Mouse (Mus musculus): Measurements from ENCODE around the gene Orai2.

DNA sequence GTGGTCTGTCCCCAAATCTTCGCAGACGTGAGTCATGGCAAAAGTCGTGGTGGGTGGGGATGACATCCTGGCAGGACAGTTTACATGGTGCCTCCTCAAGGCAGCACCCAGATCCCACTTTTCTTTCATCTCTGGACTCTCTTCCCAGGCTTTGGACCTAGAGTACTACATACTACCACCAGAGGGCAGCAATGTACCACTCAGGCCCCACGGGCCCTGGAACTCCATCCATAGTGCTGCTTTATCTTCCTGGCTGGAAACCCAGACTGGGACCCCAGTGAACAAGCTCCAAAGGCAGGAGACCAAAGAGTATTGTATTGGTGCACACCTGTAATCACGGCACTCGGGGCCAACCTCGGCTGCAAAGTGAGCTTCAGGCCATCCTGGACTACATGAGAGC, 31.3 kb upstream of the Orai2 start:
- TF ChIP-seq CTCF (IDR thresholded peaks at IDR 0.05; ENCODE audit: control insufficient read depth, insufficient read depth, insufficient read length) (peak; percentile 48), MYOG (IDR thresholded peaks at IDR 0.05; ENCODE audit: control insufficient read depth, extremely low read depth, insufficient read length) (no peak), MAX (IDR thresholded peaks at IDR 0.05) (no peak), USF1 (IDR thresholded peaks at IDR 0.05; ENCODE audit: low read depth) (no peak), CEBPB (IDR thresholded peaks at IDR 0.05; ENCODE audit: low read depth) (no peak), FOSL1 (IDR thresholded peaks at IDR 0.05; ENCODE audit: insufficient read depth, low read length, poor library complexity, severe bottlenecking) (no peak), MYOD1 (IDR thresholded peaks at IDR 0.05; ENCODE audit: control insufficient read depth, insufficient read length, low read depth) (no peak)

Data from C2C12 (cell line).